Mouse (Mus musculus): ENCODE data around the gene Gli3.

DNA sequence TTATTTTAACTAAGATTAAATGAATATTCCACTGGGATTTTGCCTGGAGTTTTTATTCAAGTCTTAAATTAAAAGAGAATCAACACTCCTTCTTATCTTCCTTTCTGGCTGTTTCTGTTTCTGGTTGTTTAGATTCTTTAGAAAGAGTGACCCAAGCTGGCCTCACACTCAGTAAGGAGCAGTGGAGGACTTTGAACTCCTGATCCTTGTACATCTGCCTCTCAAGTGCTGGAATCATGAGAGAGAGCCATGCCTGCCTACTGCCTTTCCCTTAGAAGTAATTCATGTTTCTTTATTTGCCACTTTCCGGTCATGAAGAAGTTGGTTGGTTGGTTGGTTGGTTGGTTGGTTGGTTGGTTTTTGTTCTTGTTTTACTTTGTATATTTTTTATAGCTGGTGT, 218.5 kb downstream of the Gli3 start:
- TF ChIP-seq CTCF (IDR thresholded peaks at IDR 0.05; ENCODE audit: control insufficient read depth, insufficient read depth, insufficient read length): no peak
- no peak for TF ChIP-seq MAX (IDR thresholded peaks at IDR 0.05)
